Mouse (Mus musculus): ENCODE data around the gene Elmo2.

DNA sequence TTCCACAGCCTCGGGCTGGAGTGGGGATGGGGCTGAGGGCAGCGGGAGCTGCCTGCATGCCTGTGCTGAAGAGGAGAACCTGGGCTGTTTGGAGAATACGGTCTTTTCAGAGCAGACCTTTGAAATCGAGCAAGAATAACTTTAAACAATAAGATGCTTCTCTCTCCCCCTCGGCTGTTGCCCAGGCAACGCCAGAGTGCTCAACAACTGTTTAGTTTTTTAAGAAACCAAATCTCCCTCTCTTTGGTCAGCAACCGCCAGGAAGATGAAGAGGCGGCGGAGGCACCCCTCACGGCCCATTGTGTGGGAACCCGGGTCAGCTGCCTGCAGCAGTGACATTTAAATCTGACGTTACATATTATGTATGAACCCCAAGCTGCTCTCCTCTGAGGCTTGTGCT lies 59.5 kb downstream of the Elmo2 start:
- no peak for TF ChIP-seq CTCF (IDR thresholded peaks at IDR 0.05; ENCODE audit: insufficient read depth, low read depth, low read length)
- TF ChIP-seq POLR2A (IDR thresholded peaks at IDR 0.05; ENCODE audit: insufficient read depth, low read depth, low read length), result 0 out of 2 replicates have a peak, but pooled peaks have one; percentile 18

Measured in olfactory bulb, adult 2 months (tissue).